Mouse (Mus musculus): ENCODE results near the gene Dcx. TPM values are rescaled to one million over a fixed set of nuclear protein-coding genes. Genes with fewer than 3 reads are reported as not detected.

Dcx gene
- total RNA-seq, 2 experiments from 2014 or later = 22.6 to 32.8 TPM

- no peak for DNase-seq (ENCODE audit: low spot score in 2 of 2)
- intact Hi-C loops (cut with DNase I) = no loop called here
These were observed 83.1 kb downstream of the Dcx start for GRCm38 (mm10) chrX:143849969-143850368.

- no peak for DNase-seq (ENCODE audit: low spot score in 2 of 2)
- intact Hi-C loops (cut with DNase I) = no loop called here
These were observed 86.5 kb downstream of the Dcx start for GRCm38 (mm10) chrX:143846637-143847036.

DNA sequence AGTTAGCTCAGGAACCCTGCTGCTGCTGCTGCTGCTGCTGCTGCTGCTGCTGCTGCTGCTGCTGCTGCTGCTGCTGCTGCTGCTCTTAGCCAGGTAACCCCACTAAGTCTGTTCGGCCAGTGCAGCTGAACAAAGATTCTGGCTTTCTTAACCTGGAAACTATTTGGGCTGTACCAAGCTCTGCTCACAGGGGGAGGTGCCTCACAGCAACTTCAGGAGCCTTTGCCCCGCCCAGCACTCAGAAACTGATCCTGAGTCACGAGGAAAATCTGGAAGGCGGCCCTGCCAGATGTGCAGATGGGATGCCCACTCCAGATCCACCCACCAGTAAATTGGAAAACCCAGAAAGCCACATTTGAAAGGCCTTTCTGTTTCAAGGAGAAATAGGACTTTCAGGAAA lies 105.9 kb downstream of the Dcx start, which contains the start of gene Capn6:
Capn6 (minus strand) TSS at position 203 of the 400 bp plus-strand sequence.
- DNase-seq (ENCODE audit: low spot score in 2 of 2) = no peak
- intact Hi-C loops (cut with DNase I) = no loop called here

DNA sequence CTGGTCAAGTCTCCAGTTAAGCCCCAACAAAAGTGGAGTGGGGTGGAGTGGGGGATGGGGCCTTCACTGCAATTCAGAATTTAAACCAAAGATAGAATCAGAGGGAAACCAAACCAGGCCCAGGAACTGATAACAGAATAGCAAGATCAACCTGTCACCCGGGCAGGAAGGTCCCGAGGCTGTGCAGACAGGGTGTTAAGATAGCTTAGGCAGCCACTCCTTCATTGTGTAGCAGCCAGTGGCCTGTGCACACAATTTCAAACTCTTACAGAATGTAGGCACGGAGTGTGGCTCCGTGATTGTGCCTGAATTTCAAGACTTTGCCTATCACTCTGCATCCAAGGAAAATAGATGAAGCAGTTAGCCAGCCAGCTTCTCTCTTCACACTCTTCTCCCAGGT lies 106.6 kb downstream of the Dcx start:
- DNase-seq (ENCODE audit: low spot score in 2 of 2) = no peak
- intact Hi-C loops (cut with DNase I) = no loop called here

DNA sequence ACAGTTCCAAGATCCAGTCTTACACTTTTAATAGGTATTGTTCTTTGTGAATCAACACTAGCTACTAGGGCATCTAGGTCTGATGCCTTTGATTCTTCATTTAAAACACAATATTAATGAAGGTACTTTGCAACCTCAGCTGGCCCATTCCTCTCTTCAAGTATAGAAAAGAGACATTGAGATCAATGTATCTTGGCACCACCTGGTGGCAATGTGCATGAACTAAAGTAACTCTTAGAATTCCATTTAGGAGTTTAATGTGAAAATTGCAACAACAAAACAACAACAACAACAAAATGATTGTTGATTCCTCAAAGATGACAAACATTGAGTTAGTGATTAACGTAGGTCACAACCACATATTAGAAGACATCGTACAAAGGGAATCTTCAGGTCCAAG lies 114.2 kb downstream of the Dcx start:
- no peak for DNase-seq (ENCODE audit: low spot score in 2 of 2)
- intact Hi-C loops (cut with DNase I) = loop anchor here (10.0 kb wide), 1 partner anchor 56 kb away; no protein-coding TSS in a partner anchor

- no peak for DNase-seq (ENCODE audit: low spot score in 2 of 2)
- intact Hi-C loops (cut with DNase I) = loop anchor here (10.0 kb wide), 1 partner anchor 59 kb away; no protein-coding TSS in a partner anchor
These were observed 117.2 kb downstream of the Dcx start for GRCm38 (mm10) chrX:143815948-143816347.

Small RNA genes lying within 50 kb of the gene (microRNA-seq; reads per million reads assigned to microRNA genes)
- not detected for gene Gm47298

Other genes with a start within 250 kb of the Dcx start
- gene Capn6, start 105.9 kb downstream of the Dcx start, total RNA-seq (2021) = 1 to 10 TPM; 1.3 to 2.4 TPM
- under 1 TPM in 1 of 2 experiments, not detected in 1; 0.18 TPM for gene A730046J19Rik, start 220.4 kb upstream of the Dcx start, total RNA-seq (2021)

Data from left cerebral cortex, postnatal 36 days (tissue).